Mouse (Mus musculus) midbrain, postnatal 0 days (tissue): Measurements from ENCODE around the gene Skap1. TPM values are rescaled to one million over a fixed set of nuclear protein-coding genes. Genes with fewer than 3 reads are reported as not detected.

ENCODE experiments used
- ATAC-seq: fragments of 200-750 bp; cut with Nextera tagmentation; 2 replicates; pipeline ENCODE4 v1.8.0; 2017; ENCODE audit warnings: moderate number of reproducible peaks, mild to moderate bottlenecking, moderate TSS enrichment, moderate library complexity; ENCODE audit not compliant: low FRiP score
- DNase-seq: peaks from one replicate; pipeline ENCODE4 v3.0.0-alpha.2; 2015; ENCODE audit warnings: low spot score
- H3K27ac ChIP-seq: fragments of 300-500 bp; sonication (generic); 2 replicates; pipeline ENCODE4 v1.5.1; 2014; ENCODE audit warnings: low read depth, mild to moderate bottlenecking, low read length, mixed read lengths
- H3K27me3 ChIP-seq: fragments of 300-500 bp; sonication (generic); 2 replicates; pipeline ENCODE4 v1.6.1; 2014; ENCODE audit warnings: low read length, control low read depth, mixed read lengths; ENCODE audit not compliant: insufficient read depth
- H3K36me3 ChIP-seq: fragments of 300-500 bp; sonication (generic); 2 replicates; pipeline ENCODE4 v1.6.1; 2014; ENCODE audit warnings: low read length, control low read depth, mixed read lengths; ENCODE audit not compliant: insufficient read depth
- H3K4me1 ChIP-seq: fragments of 300-500 bp; sonication (generic); 2 replicates; pipeline ENCODE4 v1.6.1; 2014; ENCODE audit warnings: mild to moderate bottlenecking, control low read depth, antibody characterized with exemption, low read length, mixed read lengths; ENCODE audit not compliant: insufficient read depth
- H3K4me2 ChIP-seq: fragments of 300-500 bp; sonication (generic); 2 replicates; pipeline ENCODE4 v1.6.1; 2014; ENCODE audit warnings: low read depth, mild to moderate bottlenecking, low read length, mixed read lengths; ENCODE audit not compliant: poor library complexity, severe bottlenecking
- H3K4me3 ChIP-seq: fragments of 300-500 bp; sonication (generic); 2 replicates; pipeline ENCODE4 v1.5.1; 2014; ENCODE audit warnings: low read depth, mild to moderate bottlenecking, low read length, moderate library complexity
- H3K9ac ChIP-seq: fragments of 300-500 bp; sonication (generic); replicated peaks from 2 replicates; pipeline ENCODE4 v1.6.1; 2014; ENCODE audit warnings: mild to moderate bottlenecking, low read length, moderate library complexity, mixed read lengths; ENCODE audit not compliant: poor library complexity, severe bottlenecking
- H3K9me3 ChIP-seq: fragments of 300-500 bp; sonication (generic); 2 replicates; pipeline ENCODE4 v1.6.1; 2016; ENCODE audit warnings: low read length, control low read depth
- CTCF ChIP-seq: IDR thresholded peaks from 2 replicates; pipeline ENCODE4 v1.5.1; 2016; ENCODE audit warnings: antibody characterized with exemption, mild to moderate bottlenecking
- WGBS: fragments of 180-500 bp; shearing (Covaris S2); extraction: QIAGEN DNeasy Blood & Tissue Kit; methylation state at CpG from one replicate; pipeline ENCODE4 v1.1.7; 2014; 5-methylcytosine and 5-hydroxymethylcytosine counted together
- polyA plus RNA-seq: library from polyadenylated mRNA; unstranded; fragments of >200 nt; fragmentation: Nextera tagmentation; extraction: Ambion mirVana; gene quantifications from 2 replicates; pipeline ENCODE4 v1.2.1, GENCODE M21; 2015
- total RNA-seq: library from RNA; depleted of rRNA; stranded (reverse); fragments of >200 nt; gene quantifications from 2 replicates; pipeline ENCODE4 v1.2.3, GENCODE M21; 2014

Skap1 gene
- total and polyA plus RNA-seq, 2 experiments from 2014 or later = 1.0 to 3.2 TPM

GRCm38 (mm10) chr11:96771274-96771975 is 307.0 kb downstream of the Skap1 start:
- H3K27me3 ChIP-seq = no peaks in the 10 kb centered on the region
- H3K9me3 ChIP-seq = no peaks in the 10 kb centered on the region
- no peak for TF ChIP-seq CTCF
- H3K4me2 ChIP-seq = no peak overlapping the region
- no peak overlapping the region for H3K4me3 ChIP-seq
- no peak overlapping the region for H3K27ac ChIP-seq
- ATAC-seq = no peak
- WGBS = 97% methylated on average over 9 of the region's 9 CpGs
- no peak overlapping the region for H3K9ac ChIP-seq
- no peak for DNase-seq
- peaks cover 52% of the 10 kb centered on the region for H3K36me3 ChIP-seq
- H3K4me1 ChIP-seq = no peaks in the 10 kb centered on the region

GRCm38 (mm10) chr11:96772413-96772812 is 308.0 kb downstream of the Skap1 start:
- Histone ChIP-seq H3K4me2 (no peak overlapping the region), H3K9ac (no peak overlapping the region), H3K27ac (no peak overlapping the region), H3K4me1 (no peaks in the 10 kb centered on the region), H3K4me3 (no peak overlapping the region), H3K27me3 (no peaks in the 10 kb centered on the region), H3K36me3 (peaks cover 52% of the 10 kb centered on the region), H3K9me3 (no peaks in the 10 kb centered on the region)
- ATAC-seq = no peak
- 94% methylated on average over 9 of the region's 9 CpGs for whole genome bisulfite sequencing
- DNase-seq = no peak
- TF ChIP-seq CTCF = no peak

GRCm38 (mm10) chr11:96774536-96774935 is 310.1 kb downstream of the Skap1 start:
- H3K4me3 ChIP-seq = no peak overlapping the region
- no peak for DNase-seq
- 86% methylated on average over 3 of the region's 3 CpGs for WGBS
- H3K9me3 ChIP-seq = no peaks in the 10 kb centered on the region
- H3K4me2 ChIP-seq = no peak overlapping the region
- H3K27ac ChIP-seq = no peak overlapping the region
- no peak overlapping the region for H3K9ac ChIP-seq
- no peak for ATAC-seq
- TF ChIP-seq CTCF = peak; percentile 37
- H3K36me3 ChIP-seq = peaks cover 36% of the 10 kb centered on the region
- H3K4me1 ChIP-seq = no peaks in the 10 kb centered on the region
- no peaks in the 10 kb centered on the region for H3K27me3 ChIP-seq

- no peaks in the 10 kb centered on the region for H3K4me1 ChIP-seq
Measured at GRCm38 (mm10) chr11:96775063-96775462, 310.7 kb downstream of the Skap1 start.

GRCm38 (mm10) chr11:96775665-96776064 is 311.3 kb downstream of the Skap1 start:
- Histone ChIP-seq H3K4me2 (no peak overlapping the region), H3K27me3 (no peaks in the 10 kb centered on the region), H3K9ac (no peak overlapping the region), H3K27ac (no peak overlapping the region), H3K4me1 (no peaks in the 10 kb centered on the region), H3K4me3 (no peak overlapping the region), H3K9me3 (no peaks in the 10 kb centered on the region), H3K36me3 (peaks cover 26% of the 10 kb centered on the region)
- 68% methylated on average over 7 of the region's 7 CpGs for WGBS
- ATAC-seq (no peak), DNase-seq (no peak)
- no peak for TF ChIP-seq CTCF

More at GRCm38 (mm10) chr11:96775063-96775462, 310.7 kb downstream of the Skap1 start:
- no peaks in the 10 kb centered on the region for H3K9me3 ChIP-seq
- H3K27ac ChIP-seq = no peak overlapping the region
- TF ChIP-seq CTCF = no peak
- no peak overlapping the region for H3K9ac ChIP-seq
- 83% methylated on average over 8 of the region's 8 CpGs for WGBS
- H3K27me3 ChIP-seq = no peaks in the 10 kb centered on the region
- peaks cover 32% of the 10 kb centered on the region for H3K36me3 ChIP-seq
- H3K4me2 ChIP-seq = no peak overlapping the region
- DNase-seq = no peak
- ATAC-seq = no peak
- no peak overlapping the region for H3K4me3 ChIP-seq

- no peaks in the 10 kb centered on the region for H3K9me3 ChIP-seq
- H3K4me3 ChIP-seq = no peak overlapping the region
- H3K27ac ChIP-seq = no peak overlapping the region
- TF ChIP-seq CTCF = peak; percentile 55
- no peak for ATAC-seq
- no peaks in the 10 kb centered on the region for H3K27me3 ChIP-seq
- peak; percentile 51 for DNase-seq
- H3K4me2 ChIP-seq = peak overlapping the region; percentile 70
- H3K4me1 ChIP-seq = no peaks in the 10 kb centered on the region
- no peak overlapping the region for H3K9ac ChIP-seq
- H3K36me3 ChIP-seq = peaks cover 22% of the 10 kb centered on the region
- 46% methylated on average over 3 of the region's 3 CpGs for WGBS
Measured at GRCm38 (mm10) chr11:96776068-96776467, 311.7 kb downstream of the Skap1 start.
